Mouse (Mus musculus): ENCODE measurements around the gene Tmem132c.

Tmem132c gene

DNA sequence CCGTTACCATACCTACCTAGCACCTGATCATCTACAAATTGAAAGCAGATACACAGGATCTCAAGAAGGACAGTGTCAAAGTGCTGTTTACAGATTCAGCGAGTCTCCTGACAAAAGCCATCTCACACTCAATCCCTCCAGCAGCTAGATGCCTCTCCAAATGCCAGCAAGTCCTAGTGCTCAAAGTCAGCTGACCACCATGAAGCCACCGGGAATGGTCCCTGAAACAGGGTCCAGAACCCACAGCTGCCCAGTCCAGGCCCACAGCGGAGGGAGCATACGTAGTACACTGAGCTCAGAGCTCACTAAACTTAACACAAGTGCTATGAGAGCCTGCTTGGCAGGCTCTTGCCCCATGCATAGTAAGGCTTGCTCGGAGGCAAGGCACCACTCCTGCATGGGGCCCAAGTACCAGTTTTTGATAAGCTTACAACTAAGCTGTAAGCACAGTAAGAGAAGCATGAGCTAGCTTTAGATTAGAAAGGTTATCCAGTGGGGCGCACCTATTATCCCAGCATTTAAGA lies 367.6 kb downstream of the Tmem132c start:
- no peak for DNase-seq (ENCODE audit: low spot score)

- no peak for DNase-seq (ENCODE audit: low spot score)
Measured at GRCm38 (mm10) chr5:127610787-127611509, 369.3 kb downstream of the Tmem132c start.

DNA sequence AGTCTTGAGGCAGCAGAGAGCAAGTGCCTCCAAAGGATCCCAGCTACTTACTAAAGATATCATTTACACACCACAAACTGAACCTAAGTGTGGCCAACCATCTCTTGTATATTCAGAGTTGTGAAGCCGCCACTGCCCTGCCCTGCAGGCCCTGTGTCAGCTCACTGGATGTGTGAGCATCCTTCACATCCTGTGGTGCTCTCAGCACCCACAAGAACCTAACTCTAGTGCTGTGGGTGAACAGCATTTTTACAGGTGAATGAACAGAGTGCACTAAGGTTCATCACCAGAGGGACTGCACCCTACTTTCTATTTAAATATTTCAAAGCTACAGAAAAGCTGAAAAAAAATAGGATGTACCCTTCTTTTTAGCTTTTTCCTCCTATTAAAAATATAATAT lies 370.3 kb downstream of the Tmem132c start:
- no peak for DNase-seq (ENCODE audit: low spot score)

GRCm38 (mm10) chr5:127612397-127612796 lies 370.8 kb downstream of the Tmem132c start:
- DNase-seq (ENCODE audit: low spot score), result no peak

Data from embryo, embryonic 10.5 days (tissue).